Mouse (Mus musculus) heart, embryonic 16.5 days (tissue): Measurements from ENCODE around the gene Btg2. TPM values are rescaled to one million over a fixed set of nuclear protein-coding genes. Genes with fewer than 3 reads are reported as not detected.
A peak's percentile ranks its signal among the peaks of the same experiment; 100 is the strongest.

Experiments used
- ATAC-seq: fragments of 200-750 bp; cut with Nextera tagmentation; replicated peaks from 2 replicates; pipeline ENCODE4 v1.8.0; 2017; ENCODE audit warnings: moderate number of reproducible peaks; ENCODE audit not compliant: insufficient read depth, low FRiP score; ENCODE audit errors: extremely low read depth
- H3K27ac ChIP-seq: fragments of 300-500 bp; sonication (generic); 2 replicates; pipeline ENCODE4 v1.5.1; 2014; ENCODE audit warnings: mild to moderate bottlenecking, low read length, control low read depth, moderate library complexity
- H3K27me3 ChIP-seq: fragments of 300-500 bp; sonication (generic); 2 replicates; pipeline ENCODE4 v1.6.1; 2014; ENCODE audit warnings: low read length, mixed read lengths; ENCODE audit not compliant: control insufficient read depth, insufficient read depth
- H3K36me3 ChIP-seq: fragments of 300-500 bp; sonication (generic); 2 replicates; pipeline ENCODE4 v1.6.1; 2014; ENCODE audit not compliant: control insufficient read depth, insufficient read depth
- H3K4me1 ChIP-seq: fragments of 300-500 bp; sonication (generic); 2 replicates; pipeline ENCODE4 v1.6.1; 2014; ENCODE audit warnings: low read length, mixed read lengths; ENCODE audit not compliant: control insufficient read depth, insufficient read depth
- H3K4me2 ChIP-seq: fragments of 300-500 bp; sonication (generic); 2 replicates; pipeline ENCODE4 v1.6.1; 2014; ENCODE audit warnings: low read depth, mild to moderate bottlenecking, control low read depth, low read length
- H3K4me3 ChIP-seq: fragments of 300-500 bp; sonication (generic); 2 replicates; pipeline ENCODE4 v1.5.1; 2014; ENCODE audit warnings: mild to moderate bottlenecking, control low read depth, low read length
- H3K9ac ChIP-seq: fragments of 300-500 bp; sonication (generic); 2 replicates; pipeline ENCODE4 v1.6.1; 2014; ENCODE audit warnings: low read length, control low read depth
- H3K9me3 ChIP-seq: fragments of 300-500 bp; sonication (generic); replicated peaks from 2 replicates; pipeline ENCODE4 v1.6.1; 2016; ENCODE audit warnings: low read length; ENCODE audit not compliant: control insufficient read depth
- WGBS: fragments of 180-500 bp; shearing (Covaris S2); extraction: QIAGEN DNeasy Blood & Tissue Kit; methylation state at CpG from one replicate; pipeline ENCODE4 v1.1.7; 2014; 5-methylcytosine and 5-hydroxymethylcytosine counted together
- polyA plus RNA-seq: library from polyadenylated mRNA; unstranded; fragments of >200 nt; fragmentation: Nextera tagmentation; extraction: Ambion mirVana; gene quantifications from 2 replicates; pipeline ENCODE4 v1.2.1, GENCODE M21; 2015

Gene Btg2
- polyA plus RNA-seq, 1 experiment from 2014 or later = 50.9 TPM

DNA sequence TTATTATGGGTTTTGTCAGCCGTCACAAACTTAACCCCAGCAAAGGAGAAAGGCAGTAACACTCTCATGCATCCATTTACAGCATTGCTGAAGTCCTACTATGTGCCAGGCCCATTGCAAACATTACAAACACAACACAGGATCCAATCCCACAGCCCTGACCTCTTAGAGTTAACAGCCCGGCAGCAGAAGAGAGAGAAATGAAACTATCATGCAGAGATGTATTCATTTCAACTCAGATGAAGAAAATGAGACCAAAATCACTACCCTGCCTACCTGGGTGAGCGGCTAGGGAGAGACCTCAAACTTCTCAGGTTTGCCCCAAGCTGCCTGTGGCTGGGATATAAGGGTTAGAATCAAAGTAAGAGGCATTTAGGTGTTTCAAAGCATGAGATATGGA is 12.4 kb downstream of the Btg2 start:
- 56% methylated on average over 3 of the region's 3 CpGs for WGBS
- Histone ChIP-seq H3K4me2 (no peak overlapping the region), H3K9me3 (no peaks in the 10 kb centered on the region), H3K4me3 (no peak overlapping the region), H3K9ac (no peak overlapping the region), H3K36me3 (no peaks in the 10 kb centered on the region), H3K27me3 (no peaks in the 10 kb centered on the region), H3K27ac (peak overlapping the region; percentile 26), H3K4me1 (peaks cover 55% of the 10 kb centered on the region)
- no peak for ATAC-seq

DNA sequence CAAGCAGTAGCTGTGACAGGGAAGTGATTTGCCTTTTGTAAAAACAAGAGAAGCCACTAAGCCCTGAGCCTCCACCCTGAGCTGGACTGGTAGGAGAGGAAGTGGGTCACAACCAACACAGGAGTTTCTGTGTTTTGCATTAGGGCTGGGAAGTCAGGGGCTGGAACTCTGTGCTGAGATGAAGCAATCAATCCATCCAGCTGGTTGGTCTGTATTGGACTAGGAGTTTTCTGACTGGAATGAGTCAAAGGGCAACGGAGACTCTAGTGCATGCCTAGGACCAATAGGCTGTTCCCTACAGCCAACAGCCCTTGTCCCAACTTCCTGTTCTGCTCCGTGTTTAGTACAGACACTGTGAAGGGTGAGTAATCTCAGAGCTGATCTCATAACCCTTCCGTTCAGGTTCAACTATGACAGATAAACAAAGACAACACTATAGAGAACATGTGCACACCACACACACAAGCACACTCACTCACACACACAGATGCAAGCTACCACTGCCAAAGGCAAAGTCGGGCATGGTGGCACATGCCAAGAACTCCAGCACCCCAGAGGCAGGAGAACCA is 13.6 kb downstream of the Btg2 start:
- no peaks in the 10 kb centered on the region for H3K27me3 ChIP-seq
- 58% methylated on average over 4 of the region's 4 CpGs for WGBS
- H3K4me3 ChIP-seq = no peak overlapping the region
- H3K4me2 ChIP-seq = no peak overlapping the region
- H3K9me3 ChIP-seq = no peaks in the 10 kb centered on the region
- H3K9ac ChIP-seq = no peak overlapping the region
- H3K36me3 ChIP-seq = no peaks in the 10 kb centered on the region
- peaks cover 58% of the 10 kb centered on the region for H3K4me1 ChIP-seq
- ATAC-seq = no peak
- H3K27ac ChIP-seq = peak overlapping the region; percentile 99

DNA sequence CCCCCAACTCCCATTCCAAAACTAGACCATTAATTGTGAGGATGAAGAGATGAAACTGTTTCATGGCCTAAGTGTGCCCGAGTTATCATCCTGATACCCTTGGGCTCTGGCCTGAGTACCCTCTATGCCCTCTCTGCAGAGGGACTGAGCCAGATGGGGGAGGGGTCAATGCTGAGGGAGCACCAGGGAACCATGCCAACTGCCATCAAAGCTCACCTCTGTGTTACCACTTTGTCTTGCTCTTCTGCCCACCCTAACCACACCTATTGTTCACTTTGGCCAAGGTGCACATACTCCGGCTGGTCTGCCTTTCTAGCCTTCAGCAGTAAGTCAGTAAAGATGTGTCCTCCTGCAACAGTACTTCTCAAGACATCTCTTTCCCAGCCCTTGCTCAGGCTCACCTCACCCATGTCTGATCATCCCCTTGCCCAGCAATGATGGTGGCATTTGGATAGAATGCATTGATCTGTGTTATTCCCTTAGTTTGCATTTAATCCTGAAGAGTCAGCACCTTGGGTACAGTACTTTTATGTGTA is 14.6 kb downstream of the Btg2 start:
- Histone ChIP-seq H3K4me2 (no peak overlapping the region; the same call in 1 of the 2 replicates), H3K9me3 (no peaks in the 10 kb centered on the region), H3K27me3 (no peaks in the 10 kb centered on the region), H3K36me3 (no peaks in the 10 kb centered on the region), H3K4me1 (peaks cover 63% of the 10 kb centered on the region), H3K9ac (peak overlapping the region; percentile 79; the same call in 1 of the 2 replicates), H3K27ac (peak overlapping the region; percentile 99), H3K4me3 (no peak overlapping the region)
- WGBS = 82% methylated on average over 2 of the region's 2 CpGs
- no peak for ATAC-seq

DNA sequence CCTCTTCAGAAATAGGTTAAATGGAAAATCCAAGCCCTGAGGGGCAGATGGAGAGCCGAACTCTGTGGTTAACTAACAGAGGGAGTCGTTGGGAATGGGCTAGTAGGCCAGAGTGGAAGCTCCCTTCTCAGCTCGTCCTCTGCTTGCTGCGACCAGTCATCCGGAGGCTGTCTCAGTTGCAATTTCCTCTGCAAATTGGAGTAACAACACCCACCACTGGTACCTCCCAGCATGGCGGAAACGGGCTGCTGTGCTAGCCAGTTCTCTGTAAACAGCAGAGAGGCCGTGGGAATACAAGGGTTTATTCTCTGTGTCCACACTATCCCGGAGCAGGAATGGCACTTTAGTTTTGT is 15.2 kb downstream of the Btg2 start:
- no peak for ATAC-seq
- H3K36me3 ChIP-seq = no peaks in the 10 kb centered on the region

DNA sequence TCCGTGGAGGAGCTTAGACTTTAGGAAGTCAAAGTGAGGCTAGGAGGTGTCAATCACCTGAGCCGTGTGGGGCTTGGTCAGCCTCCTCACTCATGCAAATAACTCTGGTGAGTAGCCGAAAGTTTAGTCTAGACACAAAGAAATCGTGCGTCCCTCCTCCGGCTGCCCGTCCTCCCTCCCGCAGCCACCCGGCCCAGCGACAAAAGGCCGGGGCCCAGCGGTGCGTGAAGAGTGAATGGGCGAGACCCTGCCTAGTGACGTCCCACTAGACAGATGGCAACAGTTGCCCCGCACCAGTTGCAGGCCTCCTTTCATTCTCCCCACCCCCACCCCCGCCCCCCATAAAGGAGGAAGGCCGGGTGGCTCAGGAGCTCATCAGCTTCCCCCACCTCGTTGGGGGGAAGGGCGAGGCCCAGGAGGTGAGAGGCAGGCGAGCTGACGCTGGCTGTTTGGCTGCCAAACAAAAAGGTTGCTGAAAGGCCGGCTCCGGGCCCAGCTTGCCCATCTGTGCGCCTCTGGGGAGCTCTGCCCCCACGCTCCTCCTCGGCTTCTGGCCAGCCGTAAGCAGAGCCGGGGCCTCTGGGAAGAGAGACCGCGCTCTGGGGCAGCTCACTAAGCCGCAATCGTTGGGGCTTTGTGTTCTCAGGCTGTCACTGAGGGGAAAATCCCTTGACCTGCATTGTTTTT is 15.7 kb downstream of the Btg2 start:
- Histone ChIP-seq H3K9me3 (no peaks in the 10 kb centered on the region), H3K4me1 (peaks cover 63% of the 10 kb centered on the region), H3K4me2 (peak overlapping the region; percentile 61), H3K27ac (peak overlapping the region; percentile 99), H3K9ac (peak overlapping the region; percentile 79), H3K36me3 (no peaks in the 10 kb centered on the region), H3K27me3 (no peaks in the 10 kb centered on the region), H3K4me3 (peak overlapping the region; percentile 35)
- WGBS = 3% methylated on average over 33 of the region's 33 CpGs
- peak; percentile 7; the same call in 1 of the 2 replicates for ATAC-seq

More for the DNA sequence above, 15.2 kb downstream of the Btg2 start:
- H3K9ac ChIP-seq = peak overlapping the region; percentile 79
- H3K9me3 ChIP-seq = no peaks in the 10 kb centered on the region
- H3K27ac ChIP-seq = peak overlapping the region; percentile 99
- peak overlapping the region; percentile 35; the same call in 1 of the 2 replicates for H3K4me3 ChIP-seq
- peaks cover 63% of the 10 kb centered on the region for H3K4me1 ChIP-seq
- WGBS = 24% methylated on average over 9 of the region's 9 CpGs
- peak overlapping the region; percentile 61 for H3K4me2 ChIP-seq
- no peaks in the 10 kb centered on the region for H3K27me3 ChIP-seq

DNA sequence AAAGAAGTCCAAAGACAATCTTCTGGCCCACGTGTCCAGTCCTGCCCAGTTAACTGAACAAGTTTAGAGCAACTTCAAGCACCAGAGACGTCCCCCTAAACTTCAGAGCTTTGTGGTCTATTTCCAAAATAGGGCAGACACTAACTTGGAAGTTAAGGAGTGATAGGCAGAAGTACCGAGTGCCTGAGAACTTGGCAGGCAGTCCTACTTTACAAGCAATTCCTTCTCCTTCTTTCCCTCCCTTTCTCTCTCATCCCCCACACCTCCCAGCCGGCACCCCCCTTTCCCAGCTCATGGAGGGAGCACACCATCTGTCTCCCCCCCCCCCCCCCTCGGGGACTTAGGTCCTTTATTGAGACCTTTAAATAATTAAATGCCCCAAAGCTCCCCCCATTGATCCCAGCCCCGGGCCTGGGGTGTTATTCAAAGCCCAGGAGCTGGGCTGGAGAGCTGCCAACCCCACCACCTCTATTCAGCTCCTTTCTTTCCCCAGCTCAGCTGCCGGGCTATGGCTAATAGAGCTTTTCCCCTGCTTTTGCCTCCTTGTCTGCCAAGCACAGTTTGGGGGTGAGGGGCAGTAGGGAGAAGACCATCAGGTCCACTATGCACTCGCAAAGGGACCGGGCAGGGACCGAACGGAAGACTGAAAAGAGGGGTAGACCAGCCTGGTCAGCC is 16.4 kb downstream of the Btg2 start:
- Histone ChIP-seq H3K4me1 (peaks cover 63% of the 10 kb centered on the region), H3K9me3 (no peaks in the 10 kb centered on the region), H3K36me3 (no peaks in the 10 kb centered on the region), H3K27ac (peak overlapping the region; percentile 99), H3K4me2 (peak overlapping the region; percentile 61), H3K27me3 (no peaks in the 10 kb centered on the region), H3K9ac (peak overlapping the region; percentile 79), H3K4me3 (peak overlapping the region; percentile 35)
- 16% methylated on average over 11 of the region's 11 CpGs for WGBS
- no peak for ATAC-seq

DNA sequence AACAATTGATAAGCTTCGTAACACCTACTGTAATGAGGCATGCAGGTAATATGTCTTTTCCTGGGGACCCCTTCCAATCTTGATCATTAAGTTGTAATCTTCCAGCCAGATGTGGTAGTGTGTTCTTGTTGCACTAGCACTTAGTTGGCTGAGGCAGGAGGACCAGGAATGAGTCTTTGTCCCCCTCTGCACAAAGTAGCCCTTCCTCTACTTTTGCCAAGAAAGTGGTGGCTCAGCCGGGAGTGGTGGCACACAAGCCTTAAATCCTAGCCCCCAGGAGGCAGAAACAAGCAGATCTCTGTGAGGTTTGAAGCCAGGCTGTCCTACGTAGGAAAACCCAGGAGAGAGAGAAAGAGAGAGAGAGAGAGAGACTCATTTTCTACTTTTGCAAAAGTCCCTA is 17.0 kb downstream of the Btg2 start:
- peaks cover 60% of the 10 kb centered on the region for H3K4me1 ChIP-seq
- H3K36me3 ChIP-seq = no peaks in the 10 kb centered on the region
- H3K9me3 ChIP-seq = no peaks in the 10 kb centered on the region
- H3K4me3 ChIP-seq = no peak overlapping the region
- no peak overlapping the region; the same call in 1 of the 2 replicates for H3K9ac ChIP-seq
- peak overlapping the region; percentile 99 for H3K27ac ChIP-seq
- ATAC-seq = no peak
- no peaks in the 10 kb centered on the region for H3K27me3 ChIP-seq
- H3K4me2 ChIP-seq = peak overlapping the region; percentile 88; the same call in 1 of the 2 replicates
- WGBS = 69% methylated on average over 3 of the region's 3 CpGs

DNA sequence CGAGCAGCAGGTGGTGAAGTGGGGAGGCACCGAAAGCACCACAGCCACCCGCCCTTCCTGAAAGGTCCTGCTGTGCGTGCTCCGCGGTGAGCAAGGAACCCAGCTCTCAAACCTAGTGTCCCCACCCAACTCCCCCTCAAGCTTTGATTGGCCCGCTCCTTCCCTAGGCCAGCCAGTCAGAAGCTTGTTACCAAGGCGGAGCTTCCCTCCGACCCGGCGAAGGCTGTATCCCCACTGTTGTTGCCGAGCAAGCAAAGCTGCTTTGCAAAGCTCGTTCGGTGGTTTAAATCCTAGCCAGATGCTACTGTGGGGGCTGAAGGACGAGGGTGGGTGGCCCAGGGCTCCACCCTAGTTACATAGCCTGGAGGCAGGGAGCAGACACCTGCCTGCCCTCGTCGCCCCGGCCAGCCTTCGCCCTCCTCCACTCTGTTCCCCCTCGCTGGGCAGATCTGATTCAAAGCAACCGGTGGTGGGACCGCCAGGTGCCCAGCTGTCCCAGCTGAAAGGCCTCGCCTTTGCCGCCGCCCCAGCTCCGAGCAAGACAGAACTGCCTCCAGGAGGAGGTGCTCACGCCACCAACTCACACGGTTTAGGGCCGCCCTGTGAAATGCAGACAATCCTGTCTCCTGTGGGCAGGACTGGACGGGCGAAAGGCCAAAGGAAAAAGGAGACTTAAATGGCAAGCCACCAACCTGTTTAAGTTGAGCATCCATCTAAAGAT is 17.9 kb downstream of the Btg2 start:
- Histone ChIP-seq H3K9me3 (no peaks in the 10 kb centered on the region), H3K9ac (peak overlapping the region; percentile 85), H3K4me3 (peak overlapping the region; percentile 51), H3K36me3 (no peaks in the 10 kb centered on the region), H3K4me2 (peak overlapping the region; percentile 88), H3K4me1 (peaks cover 53% of the 10 kb centered on the region), H3K27me3 (no peaks in the 10 kb centered on the region), H3K27ac (peak overlapping the region; percentile 99)
- ATAC-seq = peak; percentile 92
- 2% methylated on average over 31 of the region's 31 CpGs for WGBS
